8 mouse cellular contexts compared by ENCODE assay signal in genomic region chr11:3921281-3921850, GRCm38 (mm10). TPM values are rescaled to one million over a fixed set of nuclear protein-coding genes. Genes with fewer than 3 reads are reported as not detected.
DNase-seq lines count a peak whose midpoint lies in the region; ATAC-seq lines count a peak whose summit lies in the region.

No protein-coding gene starts in this region.

- no peaks in the 10 kb centered on the region for H3K9me3 ChIP-seq in liver, embryonic 11.5 days (ENCODE audit: control insufficient read depth, low read length)
- no peaks in the 10 kb centered on the region for H3K9me3 ChIP-seq in heart, embryonic 13.5 days
- H3K9me3 ChIP-seq in limb, embryonic 10.5 days (replicated peaks) = no peaks in the 10 kb centered on the region
- H3K9me3 ChIP-seq in neural tube, embryonic 13.5 days = no peaks in the 10 kb centered on the region

- no peaks in the 10 kb centered on the region for H3K4me1 ChIP-seq in liver, embryonic 11.5 days (replicated peaks; ENCODE audit: control insufficient read depth, insufficient read depth, low read length)
- H3K4me1 ChIP-seq in heart, embryonic 13.5 days = peaks cover 3% of the 10 kb centered on the region; the same call in 1 of the 2 replicates
- H3K4me1 ChIP-seq in limb, embryonic 10.5 days = no peaks in the 10 kb centered on the region
- no peaks in the 10 kb centered on the region; the same call in 1 of the 2 replicates for H3K4me1 ChIP-seq in neural tube, embryonic 13.5 days (replicated peaks)

- WGBS in liver, embryonic 11.5 days = 35% methylated on average over 8 of the region's 8 CpGs
- 36% methylated on average over 8 of the region's 8 CpGs for whole genome bisulfite sequencing in heart, embryonic 13.5 days
- WGBS in limb, embryonic 10.5 days = 35% methylated on average over 8 of the region's 8 CpGs
- WGBS in neural tube, embryonic 13.5 days = 28% methylated on average over 8 of the region's 8 CpGs

- no peak overlapping the region for H3K9ac ChIP-seq in liver, embryonic 11.5 days (ENCODE audit: low read depth, low read length)
- no peak overlapping the region for H3K9ac ChIP-seq in heart, embryonic 13.5 days
- H3K9ac ChIP-seq in neural tube, embryonic 13.5 days = no peak overlapping the region

- no peak for ATAC-seq in liver, embryonic 11.5 days (replicated peaks; ENCODE audit: low FRiP score)
- ATAC-seq in heart, embryonic 13.5 days (ENCODE audit: extremely low read depth, insufficient number of reproducible peaks, low FRiP score, low TSS enrichment) = no peak
- peak; percentile 15; the same call in 1 of the 2 replicates for ATAC-seq in neural tube, embryonic 13.5 days (ENCODE audit: low read depth)
- ATAC-seq in activated CD4-positive, CD25-positive, alpha-beta regulatory T cell, adult 4 months = no peak

- no peak overlapping the region for H3K4me2 ChIP-seq in liver, embryonic 11.5 days
- 0 out of 2 replicates have a peak overlapping the region, but pooled peaks have one; percentile 12 for H3K4me2 ChIP-seq in heart, embryonic 13.5 days
- no peak overlapping the region for H3K4me2 ChIP-seq in neural tube, embryonic 13.5 days

- DNase-seq in liver (peak; percentile 30), NIH3T3 (ENCODE audit: low read depth) (peak; percentile 79)
- DNase-seq in liver, embryonic 11.5 days (ENCODE audit: low spot score) = no peak
- peak; percentile 68 to 81 for DNase-seq in cerebellum, postnatal 25 days
- peak; percentile 58 for DNase-seq in limb, embryonic 10.5 days (ENCODE audit: low spot score)

- H3K27ac ChIP-seq in liver, embryonic 11.5 days (ENCODE audit: low read depth, low read length) = no peak overlapping the region
- H3K27ac ChIP-seq in heart, embryonic 13.5 days (replicated peaks) = no peak overlapping the region
- no peak overlapping the region for H3K27ac ChIP-seq in limb, embryonic 10.5 days
- no peak overlapping the region for H3K27ac ChIP-seq in neural tube, embryonic 13.5 days (replicated peaks)

- no peaks in the 10 kb centered on the region for H3K27me3 ChIP-seq in liver, embryonic 11.5 days (replicated peaks; ENCODE audit: control insufficient read depth, insufficient read depth, low read length)
- no peaks in the 10 kb centered on the region for H3K27me3 ChIP-seq in heart, embryonic 13.5 days (replicated peaks)
- no peaks in the 10 kb centered on the region for H3K27me3 ChIP-seq in limb, embryonic 10.5 days (ENCODE audit: low read depth, poor library complexity, severe bottlenecking)
- no peaks in the 10 kb centered on the region for H3K27me3 ChIP-seq in neural tube, embryonic 13.5 days

- H3K36me3 ChIP-seq in liver, embryonic 11.5 days (ENCODE audit: control insufficient read depth, insufficient read depth, low read length) = peaks cover 3% of the 10 kb centered on the region; the same call in 1 of the 2 replicates
- H3K36me3 ChIP-seq in heart, embryonic 13.5 days = peaks cover 69% of the 10 kb centered on the region
- peaks cover 31% of the 10 kb centered on the region for H3K36me3 ChIP-seq in limb, embryonic 10.5 days
- H3K36me3 ChIP-seq in neural tube, embryonic 13.5 days = peaks cover 27% of the 10 kb centered on the region

- no peak overlapping the region for H3K4me3 ChIP-seq in liver, embryonic 11.5 days (ENCODE audit: low read depth, low read length)
- no peak overlapping the region for H3K4me3 ChIP-seq in heart, embryonic 13.5 days
- H3K4me3 ChIP-seq in limb, embryonic 10.5 days = no peak overlapping the region
- H3K4me3 ChIP-seq in neural tube, embryonic 13.5 days = no peak overlapping the region

RNA-seq across cellular contexts. Expression of gene Slc35e4, which starts 6.9 kb away (rescaled TPM):
- 0.97 and 1.4 TPM in 2 replicates for polyA plus RNA-seq in liver, embryonic 11.5 days (2014; fragmentation: Nextera tagmentation; extraction: Ambion mirVana)
- 4.7 and 4.9 TPM in 2 replicates for polyA plus RNA-seq in heart, embryonic 13.5 days (2015; fragmentation: Nextera tagmentation; extraction: Ambion mirVana)
- 2.5 and 2.6 TPM in 2 replicates for polyA plus RNA-seq in limb, embryonic 10.5 days (2016; fragmentation: Nextera tagmentation; extraction: Ambion mirVana)
- polyA plus RNA-seq in neural tube, embryonic 13.5 days (2015; fragmentation: Nextera tagmentation; extraction: Ambion mirVana) = 11.9 and 13.3 TPM in 2 replicates
- 1 to 10 TPM; 1.1 to 1.2 TPM for polyA plus RNA-seq in activated CD4-positive, CD25-positive, alpha-beta regulatory T cell, adult 4 months (2017; shearing (Covaris generic))

RNA-seq across cellular contexts. Expression of gene Tcn2, which starts 10.6 kb away (rescaled TPM):
- 21.1 and 22.7 TPM in 2 replicates for polyA plus RNA-seq in liver, embryonic 11.5 days (2014; fragmentation: Nextera tagmentation; extraction: Ambion mirVana)
- polyA plus RNA-seq in heart, embryonic 13.5 days (2015; fragmentation: Nextera tagmentation; extraction: Ambion mirVana) = 67.8 and 69.2 TPM in 2 replicates
- polyA plus RNA-seq in limb, embryonic 10.5 days (2016; fragmentation: Nextera tagmentation; extraction: Ambion mirVana) = 19.5 and 23.9 TPM in 2 replicates
- 31.1 and 31.9 TPM in 2 replicates for polyA plus RNA-seq in neural tube, embryonic 13.5 days (2015; fragmentation: Nextera tagmentation; extraction: Ambion mirVana)
- 10 to 100 TPM; 20.4 to 23.1 TPM for polyA plus RNA-seq in activated CD4-positive, CD25-positive, alpha-beta regulatory T cell, adult 4 months (2017; shearing (Covaris generic))

RNA-seq across cellular contexts. Expression of gene Dusp18, which starts 26.3 kb away (rescaled TPM):
- polyA plus RNA-seq in liver, embryonic 11.5 days (2014; fragmentation: Nextera tagmentation; extraction: Ambion mirVana) = 2.0 and 2.5 TPM in 2 replicates
- 9.7 and 10.7 TPM in 2 replicates for polyA plus RNA-seq in heart, embryonic 13.5 days (2015; fragmentation: Nextera tagmentation; extraction: Ambion mirVana)
- 12.9 and 17.0 TPM in 2 replicates for polyA plus RNA-seq in limb, embryonic 10.5 days (2016; fragmentation: Nextera tagmentation; extraction: Ambion mirVana)
- polyA plus RNA-seq in neural tube, embryonic 13.5 days (2015; fragmentation: Nextera tagmentation; extraction: Ambion mirVana) = 23.0 and 24.7 TPM in 2 replicates
- polyA plus RNA-seq in activated CD4-positive, CD25-positive, alpha-beta regulatory T cell, adult 4 months (2017; shearing (Covaris generic)) = under 1 TPM; 0.10 to 0.20 TPM

RNA-seq across cellular contexts. Expression of gene 4921536K21Rik, which starts 26.5 kb away (rescaled TPM):
- not detected in 2 replicates for polyA plus RNA-seq in liver, embryonic 11.5 days (2014; fragmentation: Nextera tagmentation; extraction: Ambion mirVana)
- 0.08 and 0.11 TPM in 2 replicates for polyA plus RNA-seq in heart, embryonic 13.5 days (2015; fragmentation: Nextera tagmentation; extraction: Ambion mirVana)
- 0.67 and 0.70 TPM in 2 replicates for polyA plus RNA-seq in limb, embryonic 10.5 days (2016; fragmentation: Nextera tagmentation; extraction: Ambion mirVana)
- polyA plus RNA-seq in neural tube, embryonic 13.5 days (2015; fragmentation: Nextera tagmentation; extraction: Ambion mirVana) = 0.33 and 0.77 TPM in 2 replicates
- not detected for polyA plus RNA-seq in activated CD4-positive, CD25-positive, alpha-beta regulatory T cell, adult 4 months (2017; shearing (Covaris generic))

RNA-seq across cellular contexts. Expression of gene Pes1, which starts 42.4 kb away (rescaled TPM):
- polyA plus RNA-seq in liver, embryonic 11.5 days (2014; fragmentation: Nextera tagmentation; extraction: Ambion mirVana) = 105 and 112 TPM in 2 replicates
- polyA plus RNA-seq in heart, embryonic 13.5 days (2015; fragmentation: Nextera tagmentation; extraction: Ambion mirVana) = 46.6 and 52.2 TPM in 2 replicates
- 106 and 115 TPM in 2 replicates for polyA plus RNA-seq in limb, embryonic 10.5 days (2016; fragmentation: Nextera tagmentation; extraction: Ambion mirVana)
- 56.5 and 59.4 TPM in 2 replicates for polyA plus RNA-seq in neural tube, embryonic 13.5 days (2015; fragmentation: Nextera tagmentation; extraction: Ambion mirVana)
- polyA plus RNA-seq in activated CD4-positive, CD25-positive, alpha-beta regulatory T cell, adult 4 months (2017; shearing (Covaris generic)) = 10 to 100 TPM; 45.6 to 74.8 TPM
